Comparison of ENCODE assay signal across 22 mouse cellular contexts in genomic region chr1:89088748-89089288, GRCm38 (mm10). TPM values are rescaled to one million over a fixed set of nuclear protein-coding genes. Genes with fewer than 3 reads are reported as not detected.
DNase-seq lines count a peak whose midpoint lies in the region; ATAC-seq and TF ChIP-seq lines count a peak whose summit lies in the region.
"Had no signal": no experiment of that assay in that cellular context is flagged by ENCODE, and none has a peak within 500 bp of the region (broad histone marks: within the 10 kb centered on the region; RNA-seq: fewer than 3 reads in every experiment).

No protein-coding gene starts in this region.

- no peaks in the 10 kb centered on the region for H3K9me3 ChIP-seq in heart, embryonic 10.5 days
- no peaks in the 10 kb centered on the region for H3K9me3 ChIP-seq in heart, embryonic 12.5 days (replicated peaks)
- no peaks in the 10 kb centered on the region for H3K9me3 ChIP-seq in hindbrain, embryonic 10.5 days
- no peaks in the 10 kb centered on the region for H3K9me3 ChIP-seq in hindbrain, embryonic 14.5 days (ENCODE audit: control insufficient read depth, low read length)
- no peaks in the 10 kb centered on the region for H3K9me3 ChIP-seq in midbrain, embryonic 16.5 days (replicated peaks; ENCODE audit: control insufficient read depth, low read length, poor library complexity, severe bottlenecking)
- H3K9me3 ChIP-seq in midbrain, embryonic 14.5 days (ENCODE audit: control insufficient read depth, low read length): no peaks in the 10 kb centered on the region
- no peaks in the 10 kb centered on the region for H3K9me3 ChIP-seq in stomach, postnatal 0 days (ENCODE audit: control insufficient read depth, low read length)
- no peaks in the 10 kb centered on the region for H3K9me3 ChIP-seq in liver, postnatal 0 days (ENCODE audit: low read length)
- H3K9me3 ChIP-seq: forebrain, embryonic 15.5 days; kidney, embryonic 15.5 days; limb, embryonic 15.5 days; liver, embryonic 13.5 days; neural tube, embryonic 12.5 days had no signal

- TF ChIP-seq CTCF in stomach, postnatal 0 days (IDR thresholded peaks at IDR 0.05; ENCODE audit: low read depth): no peak
- no peak for TF ChIP-seq CTCF in liver, postnatal 0 days (IDR thresholded peaks at IDR 0.05; ENCODE audit: low read depth)

- 58% methylated on average over 3 of the region's 3 CpGs for WGBS in heart, embryonic 10.5 days
- 46% methylated on average over 3 of the region's 3 CpGs for WGBS in heart, embryonic 12.5 days
- WGBS in hindbrain, embryonic 10.5 days: 68% methylated on average over 3 of the region's 3 CpGs
- WGBS in hindbrain, embryonic 14.5 days: 52% methylated on average over 3 of the region's 3 CpGs
- 41% methylated on average over 3 of the region's 3 CpGs for WGBS in midbrain, embryonic 16.5 days
- 53% methylated on average over 3 of the region's 3 CpGs for WGBS in midbrain, embryonic 14.5 days
- 35% methylated on average over 3 of the region's 3 CpGs for WGBS in stomach, postnatal 0 days
- 51% methylated on average over 3 of the region's 3 CpGs for WGBS in liver, postnatal 0 days (ENCODE audit: insufficient replicate concordance)

- peaks cover 89% of the 10 kb centered on the region for H3K4me1 ChIP-seq in heart, embryonic 10.5 days
- H3K4me1 ChIP-seq in heart, embryonic 12.5 days (replicated peaks): peaks cover 85% of the 10 kb centered on the region
- H3K4me1 ChIP-seq in hindbrain, embryonic 10.5 days (replicated peaks): peaks cover 90% of the 10 kb centered on the region
- peaks cover 49% of the 10 kb centered on the region for H3K4me1 ChIP-seq in hindbrain, embryonic 14.5 days (replicated peaks; ENCODE audit: control insufficient read depth, insufficient read depth, low read length)
- H3K4me1 ChIP-seq in midbrain, embryonic 16.5 days (ENCODE audit: control insufficient read depth, insufficient read depth, low read length): peaks cover 23% of the 10 kb centered on the region
- H3K4me1 ChIP-seq in midbrain, embryonic 14.5 days (ENCODE audit: control insufficient read depth, insufficient read depth, low read length): peaks cover 25% of the 10 kb centered on the region
- H3K4me1 ChIP-seq in stomach, postnatal 0 days (replicated peaks; ENCODE audit: control insufficient read depth, insufficient read depth): peaks cover 11% of the 10 kb centered on the region
- H3K4me1 ChIP-seq in liver, postnatal 0 days (ENCODE audit: insufficient read depth): peaks cover 3% of the 10 kb centered on the region; the same call in 1 of the 2 replicates

- no peak for ATAC-seq in heart, embryonic 12.5 days (ENCODE audit: insufficient number of reproducible peaks, low FRiP score)
- no peak for ATAC-seq in hindbrain, embryonic 14.5 days (ENCODE audit: low FRiP score)
- no peak for ATAC-seq in midbrain, embryonic 16.5 days
- ATAC-seq in midbrain, embryonic 14.5 days (ENCODE audit: low FRiP score, low TSS enrichment): no peak
- 0 out of 2 replicates have a peak, but pooled peaks have one; percentile 50 for ATAC-seq in stomach, postnatal 0 days (ENCODE audit: low FRiP score, low TSS enrichment)
- ATAC-seq in liver, postnatal 0 days: no peak
- ATAC-seq: forebrain, embryonic 15.5 days had no signal

- no peak overlapping the region for H3K4me3 ChIP-seq in heart, embryonic 10.5 days
- H3K4me3 ChIP-seq in heart, embryonic 12.5 days: no peak overlapping the region
- H3K4me3 ChIP-seq in hindbrain, embryonic 10.5 days: no peak overlapping the region
- H3K4me3 ChIP-seq in hindbrain, embryonic 14.5 days (replicated peaks; ENCODE audit: low read length): no peak overlapping the region
- H3K4me3 ChIP-seq in midbrain, embryonic 16.5 days (ENCODE audit: low read depth, low read length): no peak overlapping the region
- no peak overlapping the region for H3K4me3 ChIP-seq in midbrain, embryonic 14.5 days (replicated peaks; ENCODE audit: low read depth, low read length)
- H3K4me3 ChIP-seq in stomach, postnatal 0 days (ENCODE audit: low read depth, low read length): no peak overlapping the region
- H3K4me3 ChIP-seq in liver, postnatal 0 days (ENCODE audit: low read depth, low read length): no peak overlapping the region
- H3K4me3 ChIP-seq: forebrain, embryonic 15.5 days; kidney, embryonic 15.5 days; limb, embryonic 15.5 days; liver, embryonic 13.5 days; myocyte; neural tube, embryonic 12.5 days had no signal

- H3K36me3 ChIP-seq in heart, embryonic 10.5 days: no peaks in the 10 kb centered on the region; the same call in 1 of the 2 replicates
- no peaks in the 10 kb centered on the region for H3K36me3 ChIP-seq in heart, embryonic 12.5 days
- peaks cover 10% of the 10 kb centered on the region for H3K36me3 ChIP-seq in hindbrain, embryonic 10.5 days
- no peaks in the 10 kb centered on the region for H3K36me3 ChIP-seq in hindbrain, embryonic 14.5 days (replicated peaks; ENCODE audit: control insufficient read depth, insufficient read depth)
- H3K36me3 ChIP-seq in midbrain, embryonic 16.5 days (ENCODE audit: control insufficient read depth, insufficient read depth, low read length): no peaks in the 10 kb centered on the region
- no peaks in the 10 kb centered on the region for H3K36me3 ChIP-seq in midbrain, embryonic 14.5 days (ENCODE audit: control insufficient read depth, insufficient read depth, low read length)
- no peaks in the 10 kb centered on the region for H3K36me3 ChIP-seq in stomach, postnatal 0 days (ENCODE audit: control insufficient read depth, insufficient read depth, low read length)
- no peaks in the 10 kb centered on the region for H3K36me3 ChIP-seq in liver, postnatal 0 days (replicated peaks; ENCODE audit: insufficient read depth, low read length)
- H3K36me3 ChIP-seq: forebrain, embryonic 15.5 days; liver, embryonic 13.5 days; neural tube, embryonic 12.5 days had no signal

- no peaks in the 10 kb centered on the region for H3K27me3 ChIP-seq in heart, embryonic 10.5 days (ENCODE audit: insufficient read depth, poor library complexity, severe bottlenecking)
- no peaks in the 10 kb centered on the region for H3K27me3 ChIP-seq in heart, embryonic 12.5 days (replicated peaks)
- no peaks in the 10 kb centered on the region for H3K27me3 ChIP-seq in hindbrain, embryonic 10.5 days (ENCODE audit: insufficient read depth, poor library complexity, severe bottlenecking)
- H3K27me3 ChIP-seq in hindbrain, embryonic 14.5 days (ENCODE audit: control insufficient read depth, insufficient read depth, low read length): no peaks in the 10 kb centered on the region
- H3K27me3 ChIP-seq in midbrain, embryonic 16.5 days (ENCODE audit: control insufficient read depth, insufficient read depth, low read depth, low read length): no peaks in the 10 kb centered on the region
- no peaks in the 10 kb centered on the region for H3K27me3 ChIP-seq in midbrain, embryonic 14.5 days (ENCODE audit: control insufficient read depth, insufficient read depth, low read length)
- H3K27me3 ChIP-seq in stomach, postnatal 0 days (ENCODE audit: control insufficient read depth, insufficient read depth, low read length): no peaks in the 10 kb centered on the region
- no peaks in the 10 kb centered on the region for H3K27me3 ChIP-seq in liver, postnatal 0 days (ENCODE audit: insufficient read depth, low read length)
- H3K27me3 ChIP-seq: forebrain, embryonic 15.5 days; kidney, embryonic 15.5 days; limb, embryonic 15.5 days; liver, embryonic 13.5 days; neural tube, embryonic 12.5 days had no signal

- TF ChIP-seq EP300 in stomach, postnatal 0 days (optimal IDR thresholded peaks at IDR 0.05): no peak
- no peak for TF ChIP-seq EP300 in liver, postnatal 0 days (IDR thresholded peaks at IDR 0.05; ENCODE audit: low read depth)

- H3K27ac ChIP-seq in heart, embryonic 10.5 days: peak overlapping the region; percentile 65; the same call in 1 of the 2 replicates
- H3K27ac ChIP-seq in heart, embryonic 12.5 days (ENCODE audit: poor library complexity, severe bottlenecking): no peak overlapping the region
- peak overlapping the region; percentile 62; the same call in 1 of the 2 replicates for H3K27ac ChIP-seq in hindbrain, embryonic 10.5 days
- H3K27ac ChIP-seq in hindbrain, embryonic 14.5 days: no peak overlapping the region
- H3K27ac ChIP-seq in midbrain, embryonic 16.5 days (ENCODE audit: low read length): no peak overlapping the region
- H3K27ac ChIP-seq in midbrain, embryonic 14.5 days (replicated peaks; ENCODE audit: low read depth, low read length): no peak overlapping the region
- no peak overlapping the region for H3K27ac ChIP-seq in stomach, postnatal 0 days (replicated peaks)
- H3K27ac ChIP-seq in liver, postnatal 0 days (ENCODE audit: low read depth): no peak overlapping the region
- H3K27ac ChIP-seq: forebrain, embryonic 15.5 days; limb, embryonic 15.5 days; liver, embryonic 13.5 days; macrophage; neural tube, embryonic 12.5 days had no signal

- no peak for DNase-seq in heart, embryonic 10.5 days (ENCODE audit: low spot score)
- DNase-seq in hindbrain, embryonic 10.5 days (ENCODE audit: low spot score): no peak
- DNase-seq in hindbrain, embryonic 14.5 days (ENCODE audit: low spot score): no peak
- DNase-seq in midbrain, embryonic 14.5 days: no peak
- no peak for DNase-seq in stomach, postnatal 0 days (ENCODE audit: low spot score)
- no peak for DNase-seq in liver, postnatal 0 days
- DNase-seq: B cell, adult 2 months; cerebellum, adult 2 months; cerebellum, postnatal 25 days; gastrocnemius, postnatal 25 days; kidney, adult 18-20 months; liver, embryonic 13.5 days; lung, adult 2 months; thymus, postnatal 4 days had no signal

- no peak overlapping the region for H3K4me2 ChIP-seq in heart, embryonic 12.5 days
- no peak overlapping the region for H3K4me2 ChIP-seq in hindbrain, embryonic 14.5 days (replicated peaks)
- no peak overlapping the region for H3K4me2 ChIP-seq in midbrain, embryonic 16.5 days (ENCODE audit: low read length)
- H3K4me2 ChIP-seq in midbrain, embryonic 14.5 days (ENCODE audit: low read length): no peak overlapping the region
- no peak overlapping the region for H3K4me2 ChIP-seq in stomach, postnatal 0 days (replicated peaks; ENCODE audit: low read depth)
- no peak overlapping the region for H3K4me2 ChIP-seq in liver, postnatal 0 days (ENCODE audit: low read depth, low read length)
- H3K4me2 ChIP-seq: forebrain, embryonic 15.5 days; kidney, embryonic 15.5 days; limb, embryonic 15.5 days; liver, embryonic 13.5 days; neural tube, embryonic 12.5 days had no signal

- H3K9ac ChIP-seq in heart, embryonic 12.5 days: no peak overlapping the region
- no peak overlapping the region for H3K9ac ChIP-seq in hindbrain, embryonic 14.5 days
- 0 out of 2 replicates have a peak overlapping the region, but pooled peaks have one; percentile 21 for H3K9ac ChIP-seq in midbrain, embryonic 16.5 days (ENCODE audit: low read depth, low read length)
- no peak overlapping the region for H3K9ac ChIP-seq in midbrain, embryonic 14.5 days (replicated peaks; ENCODE audit: low read length)
- H3K9ac ChIP-seq in stomach, postnatal 0 days (ENCODE audit: low read length): no peak overlapping the region
- no peak overlapping the region for H3K9ac ChIP-seq in liver, postnatal 0 days (replicated peaks)
- H3K9ac ChIP-seq: forebrain, embryonic 15.5 days; kidney, embryonic 15.5 days; limb, embryonic 15.5 days; liver, embryonic 13.5 days; neural tube, embryonic 12.5 days had no signal

RNA-seq across cellular contexts. Expression of gene Sh3bp4, which starts 18.6 kb away (rescaled TPM):
- 23.4 and 28.3 TPM in 2 replicates for polyA plus RNA-seq in heart, embryonic 10.5 days (2016; fragmentation: Nextera tagmentation; extraction: Ambion mirVana)
- polyA plus RNA-seq in heart, embryonic 12.5 days (2016; fragmentation: Nextera tagmentation; extraction: Ambion mirVana): 25.8 and 28.1 TPM in 2 replicates
- polyA plus RNA-seq in hindbrain, embryonic 10.5 days (2016; fragmentation: Nextera tagmentation; extraction: Ambion mirVana): 25.3 and 27.2 TPM in 2 replicates
- polyA plus RNA-seq in hindbrain, embryonic 14.5 days (2014; fragmentation: Nextera tagmentation; extraction: Ambion mirVana): 15.5 and 15.7 TPM in 2 replicates
- polyA plus RNA-seq in midbrain, embryonic 16.5 days (2015; fragmentation: Nextera tagmentation; extraction: Ambion mirVana): 13.3 and 13.6 TPM in 2 replicates
- polyA plus RNA-seq in midbrain, embryonic 14.5 days (2014; fragmentation: Nextera tagmentation; extraction: Ambion mirVana): 9.7 and 10.6 TPM in 2 replicates
- 7.6 and 8.0 TPM in 2 replicates for polyA plus RNA-seq in stomach, postnatal 0 days (2015; fragmentation: Nextera tagmentation; extraction: Ambion mirVana)
- 0.60 and 0.70 TPM in 2 replicates for polyA plus RNA-seq in liver, postnatal 0 days (2015; fragmentation: Nextera tagmentation; extraction: Ambion mirVana)

Comparison
In these comparisons a context has a peak if more than half of its experiments do, and no peak if none do; other contexts are left out.
1. H3K27ac ChIP-seq: peak in heart, embryonic 10.5 days (single experiment) and hindbrain, embryonic 10.5 days (single experiment); none in heart, embryonic 12.5 days (single experiment), hindbrain, embryonic 14.5 days (single experiment), midbrain, embryonic 16.5 days (single experiment), midbrain, embryonic 14.5 days (single experiment), stomach, postnatal 0 days (single experiment) and liver, postnatal 0 days (single experiment).